Mouse (Mus musculus) brain, embryonic 14.5 days (tissue): ENCODE data around the gene Fkbp5. TPM values are rescaled to one million over a fixed set of nuclear protein-coding genes. Genes with fewer than 3 reads are reported as not detected.

Source experiments
- DNase-seq: peaks from one replicate; pipeline ENCODE4 v3.0.0-alpha.2; 2011; ENCODE audit warnings: low read depth
- CTCF ChIP-seq: fragments of 200-500 bp; IDR thresholded peaks from 2 replicates; pipeline ENCODE4 v1.5.1; 2012; ENCODE audit warnings: inconsistent platforms, mild to moderate bottlenecking, moderate library complexity, borderline replicate concordance; ENCODE audit not compliant: insufficient read depth, insufficient read length; ENCODE audit errors: extremely low read depth
- POLR2A ChIP-seq: fragments of 200-500 bp; IDR thresholded peaks from 2 replicates; pipeline ENCODE4 v1.6.1; 2012; ENCODE audit warnings: mild to moderate bottlenecking, inconsistent platforms, borderline replicate concordance; ENCODE audit not compliant: poor library complexity, insufficient read depth, insufficient read length, severe bottlenecking; ENCODE audit errors: extremely low read depth
- polyA plus RNA-seq: library from polyadenylated mRNA; depleted of rRNA; stranded (reverse); fragments of >200 nt; gene quantifications from 2 replicates; pipeline ENCODE4 v1.2.3, GENCODE M21; 2012

Gene Fkbp5
- polyA plus RNA-seq, 1 experiment = 34.3 TPM

DNA sequence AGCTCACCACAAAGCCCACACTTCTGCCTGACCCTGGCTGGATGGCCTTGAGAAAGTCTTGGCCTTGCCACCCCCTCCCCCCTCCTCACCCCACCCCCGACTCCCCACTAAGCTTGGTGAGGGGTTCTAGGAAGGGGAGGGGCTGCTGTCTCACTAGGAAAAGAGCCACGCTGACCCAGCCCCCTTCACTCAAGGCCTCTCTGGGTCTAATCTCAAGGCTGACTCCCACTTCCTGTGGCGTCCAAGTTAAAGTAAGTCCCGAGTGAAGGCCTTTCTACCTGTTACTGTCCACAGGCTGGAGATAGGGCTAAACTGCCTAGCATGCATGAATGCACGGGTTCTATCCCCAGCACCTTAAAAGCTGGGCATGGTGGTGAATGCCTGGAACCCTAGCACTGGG, 9.8 kb downstream of the Fkbp5 start:
- DNase-seq = no peak
- TF ChIP-seq CTCF (no peak), POLR2A (no peak)

DNA sequence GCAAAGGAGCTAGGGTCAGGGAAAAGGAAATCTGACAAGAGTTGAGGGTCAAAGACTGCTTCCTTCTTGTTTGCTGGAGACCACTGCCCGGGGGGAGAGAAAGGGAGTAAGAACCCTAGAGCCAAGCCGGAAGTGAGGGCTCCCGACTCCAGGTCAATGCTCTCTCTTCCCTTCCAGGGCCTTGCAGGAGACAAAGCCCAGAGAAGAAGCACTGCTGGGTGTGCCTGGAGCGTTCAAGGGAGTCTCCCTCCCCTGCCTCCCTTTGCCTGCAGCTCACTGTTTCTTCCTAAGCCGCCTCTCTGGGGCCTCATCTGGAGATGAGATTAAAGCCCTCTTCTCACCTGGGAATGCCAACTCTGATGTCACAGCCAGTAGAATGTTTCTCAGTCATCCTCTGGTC, 10.4 kb downstream of the Fkbp5 start:
- TF ChIP-seq CTCF = no peak
- no peak for TF ChIP-seq POLR2A

GRCm38 (mm10) chr17:28505591-28505990, 11.7 kb downstream of the Fkbp5 start:
- DNase-seq = no peak
- no peak for TF ChIP-seq POLR2A
- no peak for TF ChIP-seq CTCF

More for the DNA sequence above, 10.4 kb downstream of the Fkbp5 start:
- DNase-seq = no peak

- no peak for TF ChIP-seq CTCF
- TF ChIP-seq POLR2A = no peak
- DNase-seq = no peak
Measured at GRCm38 (mm10) chr17:28504182-28504581, 13.1 kb downstream of the Fkbp5 start.

DNA sequence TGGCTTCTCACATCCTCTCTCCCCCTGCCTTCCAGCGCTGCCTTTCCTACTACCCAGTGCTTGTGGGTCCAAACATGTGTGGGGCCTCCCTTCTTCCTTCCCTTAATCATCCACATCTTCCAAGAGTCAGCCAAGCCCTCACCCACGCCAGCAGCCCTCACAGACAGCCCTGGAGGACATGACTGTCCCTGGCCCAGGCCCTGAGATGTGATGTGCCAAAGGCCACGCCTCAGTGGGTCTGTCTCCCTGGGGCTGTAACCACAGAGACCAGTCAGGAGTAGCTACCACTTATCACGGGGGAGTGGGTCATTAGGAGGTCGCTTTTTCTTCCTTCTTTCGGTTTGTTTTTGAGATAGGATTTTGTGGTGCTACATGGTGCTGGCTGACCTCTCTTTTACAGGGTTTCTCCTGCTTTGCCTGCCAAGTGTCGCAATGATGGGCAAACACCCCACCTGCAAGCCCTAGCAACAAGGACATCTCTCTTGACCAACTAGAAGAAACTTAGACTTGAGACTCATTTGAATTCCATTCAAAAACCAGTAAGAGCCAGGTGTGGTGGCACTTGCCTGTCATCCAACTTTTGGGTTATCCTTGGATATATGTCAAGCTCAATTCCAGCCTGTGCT, 15.0 kb downstream of the Fkbp5 start:
- DNase-seq = no peak
- no peak for TF ChIP-seq POLR2A
- TF ChIP-seq CTCF = no peak

- no peak for DNase-seq
- TF ChIP-seq POLR2A (no peak), CTCF (no peak)
Measured at GRCm38 (mm10) chr17:28500465-28500864, 16.9 kb downstream of the Fkbp5 start.

- no peak for TF ChIP-seq CTCF
- TF ChIP-seq POLR2A = no peak
- DNase-seq = no peak
Measured at GRCm38 (mm10) chr17:28499190-28499589, 18.1 kb downstream of the Fkbp5 start.

- no peak for TF ChIP-seq CTCF
- DNase-seq = no peak
Measured at GRCm38 (mm10) chr17:28495832-28496231, 21.5 kb downstream of the Fkbp5 start.

DNA sequence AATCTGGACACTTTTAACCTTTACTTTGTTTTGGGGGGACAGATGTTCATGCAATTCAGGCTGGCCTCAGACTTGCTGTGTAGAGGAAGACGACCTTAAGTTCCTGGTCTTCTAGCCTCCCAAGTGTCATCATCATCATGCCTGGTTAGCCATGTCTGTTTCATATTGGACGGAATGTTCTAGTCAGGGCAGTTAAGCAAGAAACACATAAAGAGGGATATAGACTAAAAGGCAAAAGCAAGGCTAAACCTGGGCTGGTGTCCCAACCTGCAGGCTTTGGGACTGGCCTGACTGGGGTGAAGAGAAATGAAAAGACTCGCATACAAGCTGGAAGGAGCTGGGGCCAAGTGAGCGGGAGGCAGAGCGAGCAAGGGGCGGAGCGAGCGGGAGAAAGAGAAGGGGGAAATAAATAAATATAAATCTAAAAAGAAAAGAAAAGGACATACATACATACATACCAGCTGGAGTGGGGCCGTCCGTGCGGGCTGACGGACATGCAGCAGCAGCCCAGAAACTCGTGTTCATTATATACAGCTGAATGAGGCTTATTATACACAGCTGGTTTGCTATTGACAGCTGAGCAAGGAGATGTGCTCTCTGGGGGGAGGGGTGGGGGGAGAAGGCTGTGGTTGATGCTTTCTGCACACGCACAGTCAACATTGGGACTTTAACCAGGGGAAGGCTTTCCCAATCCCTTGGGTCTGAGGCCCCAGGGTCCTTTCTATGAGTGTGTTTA, 26.1 kb downstream of the Fkbp5 start:
- DNase-seq = peak; percentile 70
- TF ChIP-seq POLR2A = no peak
- no peak for TF ChIP-seq CTCF

GRCm38 (mm10) chr17:28488258-28489013, 28.9 kb downstream of the Fkbp5 start:
- no peak for DNase-seq
- no peak for TF ChIP-seq CTCF
- TF ChIP-seq POLR2A = no peak

GRCm38 (mm10) chr17:28487584-28488257, 29.6 kb downstream of the Fkbp5 start:
- TF ChIP-seq POLR2A = no peak
- TF ChIP-seq CTCF = no peak
- no peak for DNase-seq
